Mouse (Mus musculus) gastrocnemius, postnatal 25 days (tissue): ENCODE measurements around the gene Dcaf4. TPM values are rescaled to one million over a fixed set of nuclear protein-coding genes. Genes with fewer than 3 reads are reported as not detected.

Experiments
- DNase-seq: peaks from one replicate; pipeline ENCODE4 v3.0.0; 2022
- long read RNA-seq, 2 experiments: library from polyadenylated mRNA; stranded (forward); transcript quantifications; one replicate each; pipeline ENCODE4 v2.0.0; 2021
- total RNA-seq, 2 experiments: library from RNA; stranded (reverse); gene quantifications; 1 replicate in 1 of 2; 2 replicates in 1 of 2; pipeline ENCODE4 v1.2.3; 2021

Dcaf4 gene
- total RNA-seq, result 10 to 100 TPM; 16.5 to 22.3 TPM
- long read RNA-seq, experiment 1, transcript Dcaf4-201 (14 exons, 2,008 nt), result major isoform, 22 of 30 reads
- long read RNA-seq, experiment 1, partial matches to known transcripts, result 3 of 30 reads
- long read RNA-seq, experiment 1, other reads (novel, unspliced or antisense), result 5 of 30 reads
- long read RNA-seq, experiment 2, transcript Dcaf4-201 (14 exons, 2,008 nt), result major isoform, 35 of 48 reads
- long read RNA-seq, experiment 2, partial matches to known transcripts, result 1 of 48 reads
- long read RNA-seq, experiment 2, other reads (novel, unspliced or antisense), result 10 of 48 reads

- peak; percentile 96 for DNase-seq
Measured at GRCm38 (mm10) chr12:83520311-83520890, at the start of gene Dcaf4. TSS of gene Dcaf4 (plus strand) at chr12:83520466.

- no peak for DNase-seq
Measured at GRCm38 (mm10) chr12:83471760-83472159, 48.5 kb upstream of the Dcaf4 start.

- peak; percentile 22 for DNase-seq
Measured at GRCm38 (mm10) chr12:83473987-83474600, 46.2 kb upstream of the Dcaf4 start.

GRCm38 (mm10) chr12:83475419-83475818, 44.8 kb upstream of the Dcaf4 start:
- no peak for DNase-seq

- no peak for DNase-seq
Measured at GRCm38 (mm10) chr12:83476277-83476676, 44.0 kb upstream of the Dcaf4 start.

- no peak for DNase-seq
Measured at GRCm38 (mm10) chr12:83479140-83479539, 41.1 kb upstream of the Dcaf4 start.

GRCm38 (mm10) chr12:83479818-83480401, 40.4 kb upstream of the Dcaf4 start:
- DNase-seq, result no peak

- DNase-seq, result no peak
Measured at GRCm38 (mm10) chr12:83481439-83481838, 38.8 kb upstream of the Dcaf4 start.

GRCm38 (mm10) chr12:83483653-83484052, 36.6 kb upstream of the Dcaf4 start:
- DNase-seq, result no peak

GRCm38 (mm10) chr12:83484855-83485745, 35.2 kb upstream of the Dcaf4 start:
- DNase-seq, result no peak

GRCm38 (mm10) chr12:83485911-83486670, 34.2 kb upstream of the Dcaf4 start:
- no peak for DNase-seq

- peak; percentile 46 for DNase-seq
Measured at GRCm38 (mm10) chr12:83486671-83487461, 33.4 kb upstream of the Dcaf4 start.

GRCm38 (mm10) chr12:83487476-83487991, 32.7 kb upstream of the Dcaf4 start, which contains the start of gene Dpf3:
TSS of gene Dpf3 (minus strand) at chr12:83487716.
- peak; percentile 99 for DNase-seq

GRCm38 (mm10) chr12:83488211-83488941, 31.9 kb upstream of the Dcaf4 start:
- DNase-seq, result no peak

GRCm38 (mm10) chr12:83489748-83490147, 30.5 kb upstream of the Dcaf4 start:
- DNase-seq, result no peak

- no peak for DNase-seq
Measured at GRCm38 (mm10) chr12:83491609-83492008, 28.7 kb upstream of the Dcaf4 start.

GRCm38 (mm10) chr12:83492808-83493207, 27.5 kb upstream of the Dcaf4 start:
- DNase-seq, result peak; percentile 13

GRCm38 (mm10) chr12:83494196-83494595, 26.1 kb upstream of the Dcaf4 start:
- no peak for DNase-seq

- DNase-seq, result peak; percentile 55
Measured at GRCm38 (mm10) chr12:83495248-83495960, 24.9 kb upstream of the Dcaf4 start.
